Mouse (Mus musculus) C2C12 (cell line): ENCODE results near the gene Prkab2. TPM values are rescaled to one million over a fixed set of nuclear protein-coding genes. Genes with fewer than 3 reads are reported as not detected.

Experiments used
- H3K27me3 ChIP-seq: one replicate; pipeline ENCODE4 v1.6.1; 2011; ENCODE audit not compliant: control insufficient read depth, insufficient read depth, insufficient read length
- H3K36me3 ChIP-seq: one replicate; pipeline ENCODE4 v1.6.1; 2011; ENCODE audit not compliant: control insufficient read depth, insufficient read depth
- H3K4me3 ChIP-seq: one replicate; pipeline ENCODE4 v1.5.1; 2011; ENCODE audit warnings: mild to moderate bottlenecking, control low read depth; ENCODE audit not compliant: poor library complexity, insufficient read depth, severe bottlenecking
- H3K79me2 ChIP-seq: one replicate; pipeline ENCODE4 v1.6.1; 2011; ENCODE audit not compliant: control insufficient read depth, insufficient read depth
- H3K79me3 ChIP-seq: one replicate; pipeline ENCODE4 v1.6.1; 2011; ENCODE audit warnings: low read depth, control low read depth
- H3ac ChIP-seq: one replicate; pipeline ENCODE3; 2011; ENCODE audit warnings: low read depth; ENCODE audit not compliant: control insufficient read depth, insufficient read length
- CEBPB ChIP-seq: IDR thresholded peaks from one replicate; pipeline ENCODE4 v1.6.1; 2011; ENCODE audit warnings: low read depth, mild to moderate bottlenecking, control low read depth, moderate library complexity
- CTCF ChIP-seq: IDR thresholded peaks from one replicate; pipeline ENCODE4 v1.5.1; 2011; ENCODE audit not compliant: control insufficient read depth, insufficient read depth, insufficient read length
- FOSL1 ChIP-seq: IDR thresholded peaks from one replicate; pipeline ENCODE4 v1.8.0; 2011; ENCODE audit warnings: mild to moderate bottlenecking, low read length; ENCODE audit not compliant: poor library complexity, insufficient read depth, severe bottlenecking
- MAX ChIP-seq: IDR thresholded peaks from one replicate; pipeline ENCODE4 v1.6.1; 2011; ENCODE audit warnings: mild to moderate bottlenecking, control low read depth
- MYOD1 ChIP-seq: IDR thresholded peaks from one replicate; pipeline ENCODE4 v1.6.1; 2011; ENCODE audit warnings: low read depth; ENCODE audit not compliant: control insufficient read depth, insufficient read length
- MYOG ChIP-seq: IDR thresholded peaks from one replicate; pipeline ENCODE4 v1.6.1; 2011; ENCODE audit not compliant: control insufficient read depth, insufficient read length; ENCODE audit errors: extremely low read depth
- USF1 ChIP-seq: IDR thresholded peaks from one replicate; pipeline ENCODE4 v1.6.1; 2011; ENCODE audit warnings: low read depth, mild to moderate bottlenecking, control low read depth, moderate library complexity
- long read RNA-seq, 2 experiments: library from polyadenylated mRNA; unstranded; transcript quantifications; one replicate each; pipeline ENCODE4 v2.0.0; 2019 to 2020
- polyA plus RNA-seq: library from polyadenylated mRNA; unstranded; fragments of >200 nt; fragmentation: generic; extraction: Trizol; gene quantifications from one replicate; pipeline ENCODE4 v1.2.1, GENCODE M21; 2012; ENCODE audit warnings: missing spikeins

The Prkab2 gene
- polyA plus RNA-seq = 5.6 TPM
- long read RNA-seq, experiment 1, partial matches to known transcripts = 3 of 6 reads
- long read RNA-seq, experiment 1, other reads (novel, unspliced or antisense) = 3 of 6 reads
- long read RNA-seq, experiment 2, full-length matches to known transcripts = 12 of 52 reads
- long read RNA-seq, experiment 2, partial matches to known transcripts = 30 of 52 reads
- long read RNA-seq, experiment 2, other reads (novel, unspliced or antisense) = 10 of 52 reads

DNA sequence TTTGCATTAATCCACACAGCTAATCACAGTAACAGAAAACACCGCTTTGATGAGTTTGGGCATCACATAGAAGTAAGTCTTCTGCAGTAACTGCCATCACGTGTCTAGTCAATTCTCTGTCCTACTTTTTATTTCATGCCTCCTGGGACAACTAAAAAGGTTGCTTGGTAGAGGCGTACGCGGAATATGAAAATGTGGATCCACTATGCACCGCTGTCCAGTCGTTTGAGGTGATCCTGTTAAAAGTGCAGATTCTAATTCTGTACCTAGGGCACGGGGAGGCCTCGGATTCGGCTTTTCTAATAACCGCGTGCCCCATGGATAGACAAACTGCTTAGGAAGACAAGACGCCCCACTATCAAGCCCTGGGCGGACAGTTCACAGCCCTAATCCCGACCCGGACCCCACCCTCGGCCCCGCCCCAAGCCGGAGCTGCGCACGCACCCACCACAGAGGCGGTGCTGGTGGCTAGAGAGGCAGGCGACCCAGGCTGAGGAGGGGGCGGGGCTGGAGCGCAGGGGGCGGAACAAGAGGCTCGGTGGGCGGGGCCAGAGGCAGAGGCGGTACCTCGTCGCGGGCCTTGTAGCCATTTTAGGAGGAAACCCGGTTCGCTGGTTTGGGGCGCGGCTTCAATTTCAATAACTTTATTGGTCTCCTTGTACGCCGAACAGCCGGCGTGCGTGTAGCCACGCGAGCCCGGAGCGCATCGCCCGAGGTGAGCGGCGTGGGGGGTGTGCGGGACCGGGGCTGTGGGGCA lies at the start of gene Prkab2:
TSS of gene Prkab2 (plus strand) at position 539 of the 757 bp plus-strand sequence.
- Histone ChIP-seq H3K36me3 (peaks cover 8% of the 10 kb centered on the region), H3K79me2 (peaks cover 19% of the 10 kb centered on the region), H3ac (peak within 1 kb of the TSS; percentile 64), H3K27me3 (no peaks in the 10 kb centered on the region), H3K4me3 (peak within 1 kb of the TSS; percentile 78), H3K79me3 (peaks cover 4% of the 10 kb centered on the region)
- TF ChIP-seq MYOD1 (no peak), USF1 (peak; percentile 18), MAX (peak; percentile 57)

DNA sequence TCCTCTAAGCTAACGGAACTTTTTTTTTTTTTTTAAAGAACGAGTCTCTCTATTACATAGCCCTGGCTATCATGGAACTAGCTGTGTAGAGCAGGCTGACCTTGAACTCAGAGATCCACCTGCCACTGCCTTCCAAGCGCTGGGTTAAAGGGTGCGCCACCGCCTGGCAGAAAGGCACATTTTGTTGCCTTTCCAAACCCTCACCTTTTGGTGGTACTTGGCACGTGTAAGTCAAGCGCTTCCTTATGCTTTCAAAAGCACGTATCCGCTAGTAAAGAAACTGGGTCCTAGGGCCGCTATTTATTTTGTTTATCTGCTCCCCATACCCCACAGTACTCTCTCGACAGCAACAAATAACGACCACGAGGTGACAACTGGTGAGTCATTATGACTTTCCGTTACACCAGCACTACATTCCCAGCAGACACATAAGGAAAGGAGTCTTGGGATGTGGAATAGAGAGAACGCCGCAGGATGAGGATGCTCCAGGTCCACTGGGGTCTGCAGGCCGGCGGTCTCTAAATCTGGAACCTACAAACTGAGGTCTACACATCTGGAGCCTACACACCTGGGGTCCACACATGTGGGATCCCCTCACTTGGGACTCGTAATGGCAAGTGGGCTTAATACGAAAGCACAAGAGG lies 48.7 kb upstream of the Prkab2 start:
- Histone ChIP-seq H3K36me3 (no peaks in the 10 kb centered on the region), H3K27me3 (no peaks in the 10 kb centered on the region), H3K79me2 (peaks cover 8% of the 10 kb centered on the region), H3K79me3 (peaks cover 2% of the 10 kb centered on the region), H3K4me3 (peak overlapping the region; percentile 49), H3ac (peak overlapping the region; percentile 96)
- TF ChIP-seq CEBPB (no peak), CTCF (peak; percentile 47)

DNA sequence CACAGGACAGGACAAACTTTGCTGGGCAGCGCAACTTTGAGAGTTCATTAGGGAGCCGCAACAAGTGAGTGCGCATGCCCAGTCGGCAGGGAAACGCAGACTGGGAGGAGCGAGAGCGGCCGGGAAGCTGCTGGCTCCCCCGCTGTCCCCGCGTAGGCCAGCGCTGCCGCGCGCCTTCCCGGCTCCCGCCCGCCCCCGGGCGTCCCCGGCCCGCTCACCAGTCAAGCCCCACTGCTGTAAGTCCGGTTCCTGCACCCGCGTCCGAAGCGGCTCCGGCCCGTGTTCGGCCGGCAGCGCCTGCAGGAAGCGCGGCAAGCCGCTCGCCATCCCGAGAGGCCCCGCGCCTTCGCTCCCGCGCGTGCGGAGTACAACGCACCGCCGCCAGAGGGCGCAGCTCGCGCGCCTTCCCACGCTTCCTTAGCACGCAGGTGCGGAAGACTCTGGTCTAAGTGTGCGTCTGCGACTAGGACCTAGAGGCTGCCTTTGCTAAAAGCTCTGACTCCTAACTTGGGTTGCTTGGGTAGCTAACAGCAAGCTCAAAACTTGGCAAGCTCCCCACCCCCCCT lies 48.1 kb upstream of the Prkab2 start, which contains the start of gene Chd1l:
TSS of gene Chd1l (minus strand) at position 359 of the 566 bp plus-strand sequence.
- peak; percentile 100 for TF ChIP-seq CTCF
- no peak for TF ChIP-seq MYOG
- TF ChIP-seq MYOD1 = no peak
- TF ChIP-seq MAX = peak; percentile 94
- peak within 1 kb of the TSS; percentile 49 for H3K4me3 ChIP-seq

DNA sequence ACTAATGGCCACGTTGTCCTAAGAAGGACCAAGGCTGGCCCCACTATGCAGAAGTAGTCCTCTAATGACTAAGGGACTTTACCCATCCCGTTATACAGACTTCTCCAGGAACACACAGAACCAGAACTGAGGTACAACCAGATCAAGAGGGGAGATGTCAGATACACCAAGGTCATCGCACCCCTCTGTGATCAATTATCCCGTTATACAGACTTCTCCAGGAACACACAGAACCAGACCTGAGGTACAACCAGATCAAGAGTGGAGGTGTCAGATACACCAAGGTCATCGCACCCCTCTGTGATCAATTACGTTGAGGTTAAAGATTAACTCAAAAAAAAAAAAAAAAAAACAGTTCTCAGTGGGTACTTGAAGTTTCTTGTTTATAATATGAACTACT lies 47.0 kb upstream of the Prkab2 start:
- Histone ChIP-seq H3K27me3 (no peaks in the 10 kb centered on the region), H3K4me3 (no peak overlapping the region), H3K79me3 (peaks cover 2% of the 10 kb centered on the region), H3ac (no peak overlapping the region), H3K79me2 (peaks cover 8% of the 10 kb centered on the region), H3K36me3 (no peaks in the 10 kb centered on the region)
- TF ChIP-seq CEBPB = no peak
- TF ChIP-seq CTCF = no peak
- no peak for TF ChIP-seq MYOD1
- TF ChIP-seq USF1 = no peak
- no peak for TF ChIP-seq MAX
- no peak for TF ChIP-seq FOSL1
- TF ChIP-seq MYOG = no peak

More for the DNA sequence above, 48.1 kb upstream of the Prkab2 start, which contains the start of gene Chd1l:
- Histone ChIP-seq H3K27me3 (no peaks in the 10 kb centered on the region), H3ac (peak within 1 kb of the TSS; percentile 96), H3K36me3 (no peaks in the 10 kb centered on the region), H3K79me3 (peaks cover 2% of the 10 kb centered on the region), H3K79me2 (peaks cover 8% of the 10 kb centered on the region)

DNA sequence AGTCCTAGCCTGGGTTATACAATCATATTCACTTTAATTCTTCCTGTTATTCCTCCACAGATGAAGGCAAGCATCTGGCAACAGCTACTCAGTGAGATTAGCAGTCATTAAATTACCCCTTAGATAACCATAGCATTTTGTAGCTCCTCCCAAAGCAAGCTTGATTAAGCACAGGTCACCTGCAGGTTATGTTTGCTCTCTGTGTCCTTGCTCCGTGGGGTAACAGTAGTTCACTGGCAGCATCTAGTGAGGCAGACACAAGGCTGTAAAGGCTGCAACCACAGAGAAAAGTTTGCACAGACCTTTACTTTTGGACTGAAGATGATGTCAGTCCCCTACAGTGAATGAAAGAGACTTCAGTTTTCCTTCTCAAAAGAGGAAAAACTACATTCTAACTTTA lies 42.8 kb upstream of the Prkab2 start:
- Histone ChIP-seq H3K4me3 (no peak overlapping the region), H3K27me3 (no peaks in the 10 kb centered on the region), H3K36me3 (no peaks in the 10 kb centered on the region), H3K79me2 (no peaks in the 10 kb centered on the region), H3K79me3 (no peaks in the 10 kb centered on the region), H3ac (no peak overlapping the region)
- TF ChIP-seq FOSL1 (no peak), CEBPB (no peak), CTCF (no peak), MAX (no peak), MYOD1 (no peak), MYOG (no peak), USF1 (no peak)

DNA sequence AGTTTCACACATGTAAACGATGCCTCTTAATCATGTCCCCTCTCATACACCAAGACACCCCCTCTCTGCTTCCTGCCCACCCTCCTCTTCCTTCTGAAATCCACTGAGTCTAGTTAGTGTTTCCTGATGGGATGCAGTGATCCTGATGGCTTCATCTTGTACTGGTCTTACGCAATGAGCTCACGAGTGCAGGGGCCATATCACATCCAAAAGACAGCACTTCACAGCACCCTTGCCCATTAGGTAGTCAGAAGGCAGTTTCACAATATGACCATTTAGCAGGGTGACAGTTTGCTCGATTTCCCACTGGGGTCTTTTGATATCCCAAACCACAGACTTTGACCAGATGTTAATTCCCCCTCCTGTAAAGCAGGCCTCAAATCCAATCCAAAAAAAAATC lies 42.1 kb upstream of the Prkab2 start:
- no peak overlapping the region for H3ac ChIP-seq

More for the DNA sequence above, 42.1 kb upstream of the Prkab2 start:
- no peak for TF ChIP-seq CTCF
- no peak for TF ChIP-seq MYOD1
- no peak for TF ChIP-seq FOSL1
- peak; percentile 21 for TF ChIP-seq CEBPB
- no peak for TF ChIP-seq MYOG
- TF ChIP-seq USF1 = no peak
- no peaks in the 10 kb centered on the region for H3K79me3 ChIP-seq
- no peaks in the 10 kb centered on the region for H3K36me3 ChIP-seq
- no peaks in the 10 kb centered on the region for H3K27me3 ChIP-seq
- H3K79me2 ChIP-seq = no peaks in the 10 kb centered on the region
- no peak overlapping the region for H3K4me3 ChIP-seq
